Mouse (Mus musculus) liver, adult (tissue): ENCODE results near the gene Psmb6.

Experiments
- GATA4 ChIP-seq: IDR thresholded peaks from 2 replicates; pipeline ENCODE4 v1.6.1; 2014; ENCODE audit warnings: mild to moderate bottlenecking, low read length; ENCODE audit not compliant: insufficient replicate concordance

Gene Psmb6

DNA sequence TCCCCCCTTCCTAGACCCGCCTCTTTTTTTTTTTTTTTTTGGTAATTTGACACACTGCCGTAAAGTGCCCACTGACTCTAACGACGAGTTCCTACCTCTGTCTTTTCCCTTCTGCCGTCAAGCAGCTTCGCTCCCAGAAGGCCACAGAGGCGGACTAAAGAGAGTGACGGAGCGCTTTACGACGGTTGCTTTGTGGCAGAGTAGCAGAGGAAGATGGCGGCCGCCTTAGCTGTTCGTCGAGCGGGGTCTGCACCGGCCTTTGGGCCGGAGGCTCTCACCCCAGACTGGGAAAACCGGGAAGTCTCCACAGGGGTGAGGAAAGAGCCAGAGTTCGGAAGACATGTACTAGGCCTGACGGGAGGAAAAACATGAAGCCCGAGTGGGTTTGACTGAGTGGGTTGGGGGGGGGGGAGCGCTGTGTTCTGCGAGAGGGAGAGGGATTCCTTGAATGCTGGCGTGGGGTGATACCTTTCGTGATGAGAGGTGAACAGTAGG, at the start of gene Psmb6:
Gene Psmb6, plus strand, starts transcription at position 184 of the 495 bp plus-strand sequence.
- TF ChIP-seq GATA4: no peak

DNA sequence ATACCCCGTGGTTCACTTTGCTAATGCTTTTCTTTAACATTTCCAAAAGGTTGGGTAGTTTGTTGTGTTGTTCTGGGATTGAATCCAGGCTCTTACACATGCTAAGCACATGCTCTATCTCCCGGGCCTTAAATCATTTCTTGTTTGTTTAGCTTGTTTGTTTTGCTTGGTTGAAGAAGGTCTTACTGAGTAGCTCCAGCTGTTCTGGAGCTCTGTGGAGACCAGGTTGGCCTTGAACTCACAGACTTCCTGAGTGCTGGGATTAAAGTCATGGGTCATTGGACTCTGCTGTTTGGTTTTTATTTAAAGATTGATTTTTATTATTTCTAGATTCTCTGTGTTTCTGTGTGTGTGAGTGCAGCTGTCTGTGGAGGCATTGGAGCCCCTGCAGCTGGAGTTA, 39.7 kb upstream of the Psmb6 start:
- no peak for TF ChIP-seq GATA4

DNA sequence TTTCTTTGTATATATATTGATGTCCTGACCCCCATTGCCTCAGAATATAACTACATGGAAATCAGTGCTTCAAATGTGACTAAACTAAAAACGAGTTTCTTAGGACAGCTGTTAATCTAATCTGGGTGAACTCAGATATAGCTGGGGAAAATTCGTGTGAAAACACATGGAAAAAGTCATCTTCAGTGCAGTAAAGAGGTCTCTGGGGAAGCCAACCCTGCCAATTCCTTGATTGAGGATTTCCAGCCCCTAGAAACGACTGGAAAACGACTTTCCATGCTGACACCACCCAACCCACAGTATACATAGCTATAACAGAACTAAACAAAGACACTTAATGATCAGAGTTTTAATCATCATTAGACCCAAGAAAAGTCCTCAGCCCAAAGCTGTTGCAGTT, 37.4 kb upstream of the Psmb6 start:
- TF ChIP-seq GATA4: no peak

DNA sequence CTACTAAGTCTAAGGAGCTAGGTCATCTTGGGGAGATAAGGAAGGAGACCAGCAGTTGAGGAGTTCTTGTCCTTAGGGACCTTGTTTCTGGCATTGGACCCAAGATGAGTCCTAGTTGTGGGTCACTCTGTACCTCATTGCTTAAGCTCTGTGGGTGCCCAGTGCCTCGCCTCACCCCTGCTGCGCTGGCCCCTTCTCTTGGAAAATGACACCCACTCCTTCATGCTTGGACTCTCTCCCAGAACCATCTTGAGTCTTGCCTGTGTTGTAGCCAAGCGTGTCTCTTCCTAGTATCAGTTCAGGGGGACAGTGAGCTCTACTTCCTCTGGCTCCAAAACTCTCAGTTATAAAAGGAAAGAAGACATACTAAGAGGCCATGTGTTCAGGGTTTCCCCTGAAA, 36.0 kb upstream of the Psmb6 start:
- TF ChIP-seq GATA4: no peak

DNA sequence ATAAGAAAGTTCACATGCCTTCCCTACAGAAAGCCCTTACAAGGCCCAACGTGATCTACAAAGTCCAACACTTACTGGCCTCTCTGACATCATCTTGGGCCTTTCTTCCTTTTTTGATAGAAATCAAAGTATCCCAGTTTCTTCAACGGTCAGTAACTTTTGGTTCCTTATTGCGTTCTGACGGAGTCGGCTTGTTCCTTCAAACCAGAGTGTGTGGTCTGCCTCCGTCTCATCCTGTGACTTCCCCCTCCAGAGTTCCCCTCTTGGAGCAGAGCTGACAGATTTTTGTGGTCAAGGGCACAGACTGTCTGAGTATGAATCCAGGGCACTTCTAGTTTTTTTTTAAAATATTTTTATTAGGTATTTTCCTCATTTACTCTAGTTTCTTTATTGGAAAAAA, 35.5 kb upstream of the Psmb6 start:
- TF ChIP-seq GATA4: no peak

DNA sequence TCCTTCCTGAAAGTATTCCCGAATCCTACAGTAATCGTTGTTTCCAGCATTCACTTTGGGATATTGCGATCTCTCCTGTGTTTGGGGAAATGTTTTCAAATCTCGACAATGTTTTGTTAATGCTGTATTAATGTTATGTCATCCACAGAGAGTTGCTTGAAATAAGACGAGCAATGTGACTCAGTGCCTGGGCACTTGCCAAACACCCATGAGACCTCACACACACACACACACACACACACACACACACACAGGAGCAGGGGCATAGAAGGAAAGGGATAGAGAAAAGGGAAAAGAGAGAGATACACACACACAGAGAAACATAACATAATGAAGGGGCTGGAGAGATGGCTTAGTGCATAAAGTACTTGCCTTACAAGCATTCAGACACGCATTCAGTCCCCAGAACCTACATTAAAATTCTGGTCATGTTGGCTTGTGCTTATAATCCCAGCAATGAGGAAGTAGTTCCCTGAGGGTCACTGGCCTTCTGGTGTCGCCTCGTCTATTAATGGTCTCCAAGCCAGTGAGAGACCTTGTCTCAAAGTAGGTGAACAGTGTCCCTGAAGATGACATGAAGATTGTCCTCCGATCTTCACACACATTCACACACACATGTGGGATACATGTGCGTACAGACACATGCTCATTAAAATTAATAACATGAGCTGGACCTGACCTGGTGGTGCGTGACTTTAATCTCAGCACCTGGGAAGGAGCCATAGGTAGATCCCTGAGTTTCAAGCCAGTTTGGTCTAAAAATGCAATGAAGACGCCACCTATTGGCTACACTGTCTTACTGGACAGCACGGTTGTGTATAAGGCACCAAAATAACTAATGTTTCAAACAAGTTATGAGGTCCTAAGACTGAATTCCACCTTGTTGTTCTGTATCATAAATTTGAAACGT, 25.3 kb upstream of the Psmb6 start:
- no peak for TF ChIP-seq GATA4

DNA sequence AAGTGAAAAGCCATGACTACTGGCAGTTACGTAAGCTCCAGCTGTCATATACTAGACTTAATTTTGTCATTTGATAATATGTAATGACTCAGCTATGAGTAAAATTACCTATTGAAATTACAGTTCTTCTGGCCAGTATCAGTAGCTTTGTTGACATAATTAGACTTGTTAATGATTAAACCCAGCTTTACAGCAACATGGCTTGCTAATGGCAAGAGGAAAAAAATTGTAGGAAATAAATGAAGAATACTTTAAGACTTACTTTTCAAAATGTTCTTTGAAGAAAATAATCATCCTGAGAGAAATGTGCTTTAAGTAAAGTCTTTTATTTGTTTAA, 24.7 kb upstream of the Psmb6 start:
- no peak for TF ChIP-seq GATA4

DNA sequence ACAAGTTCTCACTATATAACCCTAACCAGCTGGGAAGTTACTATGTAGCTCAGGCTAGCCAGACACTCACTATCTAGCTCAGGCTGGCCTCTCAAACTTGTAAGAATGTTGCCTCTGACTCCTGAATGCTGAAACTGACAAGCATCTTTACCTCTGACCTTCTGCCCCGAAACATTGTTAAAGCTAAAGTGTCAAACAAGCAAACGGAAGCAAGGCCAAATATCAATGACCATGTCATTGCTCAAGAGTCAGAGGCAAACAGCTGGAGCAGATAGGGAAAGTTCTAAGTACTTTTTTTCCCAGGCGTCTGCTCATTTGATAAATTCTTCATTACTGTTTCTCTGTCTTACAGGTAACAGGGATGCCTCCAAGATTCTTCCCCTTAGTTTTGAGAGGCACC, 23.1 kb upstream of the Psmb6 start:
- TF ChIP-seq GATA4: peak; percentile 49; the same call in 1 of the 2 replicates

DNA sequence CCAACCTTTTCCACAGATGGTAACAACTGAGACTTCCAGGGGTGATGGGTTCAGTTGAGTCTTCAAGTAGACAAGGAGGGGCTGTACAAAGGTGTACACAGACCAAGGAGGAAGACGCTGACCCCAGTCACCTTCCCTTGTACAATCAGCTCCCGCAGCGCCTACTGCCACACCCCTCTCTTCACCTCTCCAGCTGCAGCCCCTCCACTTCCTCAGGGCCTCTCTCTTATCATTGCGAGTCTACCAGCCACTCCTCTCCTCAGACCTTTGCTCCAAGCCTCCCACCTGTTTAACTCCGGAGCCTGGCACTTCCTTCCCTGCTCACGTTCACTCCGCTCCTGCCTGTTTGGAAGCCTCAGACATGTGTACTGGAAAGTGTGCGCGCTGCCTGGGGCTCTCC, 20.2 kb upstream of the Psmb6 start, which contains the start of gene Tm4sf5:
Gene Tm4sf5, plus strand, starts transcription at position 275 of the 400 bp plus-strand sequence.
- TF ChIP-seq GATA4: no peak

DNA sequence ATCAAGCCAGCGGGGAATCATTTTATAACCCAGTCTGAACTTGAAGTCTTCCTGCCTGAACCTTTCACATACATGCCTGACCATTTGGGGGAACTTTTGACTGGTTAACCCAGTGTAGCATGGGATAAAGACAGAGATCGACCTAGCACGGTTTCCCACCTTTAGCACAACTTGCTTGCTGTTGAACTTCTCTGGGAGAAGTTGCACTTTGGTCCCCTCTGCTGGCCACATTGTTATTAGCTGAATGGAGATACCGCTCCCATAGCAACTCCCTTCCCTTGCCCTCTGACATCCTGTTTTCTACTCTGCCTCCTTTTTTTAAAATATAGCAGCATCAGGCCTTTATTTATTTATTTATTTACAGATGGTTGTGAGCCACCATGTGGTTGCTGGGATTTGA, 18.8 kb upstream of the Psmb6 start:
- peak; percentile 50; the same call in 1 of the 2 replicates for TF ChIP-seq GATA4

DNA sequence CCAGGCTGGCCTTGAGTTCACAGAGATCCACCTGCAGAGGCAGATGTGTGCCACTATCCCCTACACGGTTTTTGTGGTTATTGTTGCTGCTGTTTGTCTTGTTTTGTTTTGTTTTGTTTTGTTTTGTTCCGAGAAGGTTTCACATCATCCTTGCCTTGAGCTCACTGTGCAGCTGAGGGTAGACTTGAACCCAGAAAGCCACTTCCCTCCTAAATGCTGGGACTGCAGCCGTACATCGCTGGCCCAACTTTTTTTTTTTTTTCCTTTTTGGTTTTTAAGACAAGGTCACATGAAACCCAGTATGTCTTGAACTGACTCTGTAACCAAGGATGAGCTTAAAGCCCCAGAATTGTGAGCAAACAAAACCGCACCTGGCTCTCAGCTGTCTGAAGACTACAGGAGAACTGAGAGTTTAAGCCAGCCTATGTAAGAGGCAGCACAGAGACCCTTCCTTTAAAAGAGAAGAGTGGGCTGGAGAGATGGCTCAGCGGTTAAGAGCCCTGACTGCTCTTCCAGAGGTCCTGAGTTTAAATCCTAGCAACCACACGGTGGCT, 18.1 kb upstream of the Psmb6 start:
- no peak for TF ChIP-seq GATA4

DNA sequence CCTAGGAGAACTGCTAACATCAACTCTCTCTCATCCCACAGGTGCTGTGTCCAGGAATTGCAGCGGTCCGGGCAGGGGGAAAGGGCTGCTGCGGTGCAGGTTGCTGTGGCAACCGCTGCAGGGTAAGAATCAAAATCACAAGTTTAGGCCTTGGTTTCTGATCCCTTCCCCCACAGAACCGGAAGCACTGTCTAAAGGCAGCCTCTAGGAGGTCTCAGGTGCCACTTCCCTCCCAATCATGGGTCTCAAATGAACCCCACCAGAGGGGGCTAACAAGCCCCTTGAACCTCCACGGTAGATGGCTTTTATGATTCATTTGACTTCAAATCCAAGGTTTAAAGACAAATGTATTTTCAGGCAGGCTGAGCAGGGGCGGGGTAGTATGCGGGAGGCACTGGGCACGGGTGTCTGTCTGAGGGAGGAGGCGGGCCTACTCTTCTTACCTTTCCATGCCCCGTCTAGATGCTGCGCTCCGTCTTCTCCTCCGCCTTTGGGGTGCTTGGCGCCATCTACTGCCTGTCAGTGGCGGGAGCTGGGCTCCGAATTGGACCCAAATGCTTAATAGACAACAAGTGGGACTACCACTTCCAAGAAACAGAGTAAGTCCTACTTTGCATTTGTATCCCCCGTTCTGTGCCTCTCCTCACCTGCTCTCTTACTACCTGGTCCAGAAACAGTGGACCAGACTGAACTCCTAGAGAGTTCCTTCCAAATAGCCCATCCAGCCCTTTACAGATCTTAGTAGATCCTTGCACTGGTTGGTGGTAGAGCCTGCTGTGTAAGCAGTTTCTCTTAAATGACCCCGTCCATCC, 15.2 kb upstream of the Psmb6 start:
- TF ChIP-seq GATA4: no peak

DNA sequence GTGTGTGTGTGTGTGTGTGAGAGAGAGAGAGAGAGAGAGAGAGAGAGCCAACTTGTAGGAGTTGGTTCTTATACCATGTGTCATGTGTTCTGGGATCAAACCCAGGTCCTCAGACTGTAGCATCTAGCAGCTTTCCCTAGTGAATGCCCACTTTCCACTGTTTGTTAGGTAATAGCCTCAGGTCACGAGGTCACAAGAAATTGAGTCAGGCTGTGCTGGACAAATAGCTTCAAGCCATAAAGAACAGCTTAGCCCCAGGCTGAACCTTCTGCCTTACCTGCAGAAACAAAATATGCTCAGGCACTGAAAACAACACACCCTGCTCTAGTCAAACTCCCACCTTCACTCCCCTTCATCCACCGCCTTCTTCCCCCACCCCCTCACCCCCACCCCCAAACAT, 13.9 kb upstream of the Psmb6 start:
- TF ChIP-seq GATA4: no peak

DNA sequence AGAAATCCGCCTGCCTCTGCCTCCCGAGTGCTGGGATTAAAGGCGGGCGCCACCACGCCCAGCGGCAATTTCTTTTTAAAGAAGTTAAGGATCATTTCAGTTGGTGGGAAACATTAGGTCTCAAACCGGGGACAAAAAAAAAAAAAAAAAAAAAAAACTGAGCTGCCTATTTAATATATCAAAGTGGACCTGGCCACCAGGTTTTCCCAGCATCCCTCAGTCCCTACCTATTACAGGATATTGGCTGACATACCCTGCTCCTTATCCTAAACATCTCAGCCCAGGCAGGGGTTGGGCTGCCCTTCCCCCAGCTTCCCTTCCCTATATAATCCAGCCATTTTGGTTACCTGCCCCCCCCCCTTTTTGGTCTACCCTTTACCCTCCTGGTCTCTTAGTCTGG, 13.3 kb upstream of the Psmb6 start:
- no peak for TF ChIP-seq GATA4

DNA sequence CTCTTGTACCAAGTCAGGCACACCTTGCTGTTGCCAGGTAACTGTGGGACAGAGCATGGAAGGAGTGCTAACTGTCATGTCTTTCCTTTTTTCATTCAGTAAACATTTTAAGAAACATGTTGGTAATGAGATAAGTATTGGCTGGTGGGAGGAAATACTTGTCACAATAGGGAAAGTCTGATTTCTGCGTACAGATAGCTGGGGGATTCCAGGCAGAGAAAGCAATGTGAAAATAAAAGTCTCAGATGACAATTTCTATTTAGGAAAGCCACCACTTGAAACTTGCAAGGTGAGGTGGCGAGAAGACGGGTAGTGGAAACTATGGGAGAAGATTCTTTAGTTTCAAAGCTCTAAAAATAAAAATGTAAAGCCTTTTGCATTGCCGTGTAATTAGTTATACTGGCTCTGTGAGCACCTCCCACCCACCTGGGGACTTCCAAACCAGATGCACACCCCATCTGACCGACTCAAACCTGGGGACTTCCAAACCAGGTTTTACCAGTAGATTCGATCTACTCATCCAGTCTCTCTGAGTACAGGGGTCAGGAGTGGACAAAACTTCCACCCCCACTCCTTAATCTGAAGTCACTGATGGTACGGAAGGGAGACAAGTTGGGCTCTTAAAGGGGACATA, 12.3 kb upstream of the Psmb6 start:
- TF ChIP-seq GATA4: no peak
